Mouse (Mus musculus): ENCODE results near the gene Smc1a. TPM values are rescaled to one million over a fixed set of nuclear protein-coding genes. Genes with fewer than 3 reads are reported as not detected.

Smc1a gene
- 97.2 and 100 TPM in 2 replicates for polyA plus RNA-seq (2015; fragmentation: Nextera tagmentation; extraction: Ambion mirVana)

DNA sequence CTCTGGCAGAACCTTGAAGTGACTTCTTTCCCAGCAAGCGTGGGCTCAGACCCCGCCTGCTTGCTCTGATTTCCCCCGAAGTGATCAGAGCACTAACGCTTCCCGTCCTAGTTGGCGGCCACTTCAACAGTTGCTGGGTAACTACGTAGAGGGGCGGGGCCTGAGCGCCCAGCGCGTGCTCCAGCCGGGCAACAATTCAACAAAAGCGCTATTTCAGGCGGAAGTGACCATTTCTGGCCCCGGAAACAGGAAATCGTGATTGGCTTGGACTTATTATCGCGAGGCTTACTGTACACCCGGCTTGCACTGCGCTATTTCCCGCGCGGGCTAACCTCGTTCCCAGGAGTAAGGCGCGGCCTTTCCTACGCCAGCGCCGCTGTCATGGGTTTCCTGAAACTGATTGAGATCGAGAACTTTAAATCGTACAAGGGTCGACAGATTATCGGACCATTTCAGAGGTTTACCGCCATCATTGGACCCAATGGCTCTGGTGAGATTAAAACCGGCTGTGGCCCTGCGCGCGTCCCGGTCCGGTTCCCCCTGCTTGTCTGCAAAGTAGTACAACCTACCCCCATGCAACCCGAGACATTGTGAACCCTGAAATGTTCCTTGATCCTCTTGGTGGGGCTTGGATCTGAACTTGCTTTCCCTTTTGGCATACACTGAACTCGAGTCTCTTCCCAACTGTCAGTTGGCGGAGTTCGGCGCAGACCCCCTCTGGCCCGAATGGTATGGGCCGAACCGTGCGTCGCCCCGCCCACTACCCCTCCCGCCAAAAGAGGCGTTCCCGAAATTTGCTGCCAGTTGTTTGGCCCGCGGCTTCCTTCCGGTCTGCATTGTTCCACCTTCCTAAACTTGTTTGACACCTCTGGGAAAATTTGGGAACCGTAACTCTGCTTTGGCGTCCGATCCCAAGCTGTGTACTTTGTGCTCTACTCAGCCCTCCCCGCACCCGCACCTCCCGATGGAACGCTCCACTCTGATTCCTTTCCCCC lies at the start of gene Smc1a, which contains the start of gene Ribc1:
Gene Smc1a (plus strand): TSS at position 278 of the 995 bp plus-strand sequence.
Gene Ribc1 (minus strand): TSS at position 145 of the 995 bp plus-strand sequence.
- peaks cover 14% of the 10 kb centered on the region for H3K27me3 ChIP-seq
- peak within 1 kb of the TSS; percentile 48 for H3K4me2 ChIP-seq
- H3K36me3 ChIP-seq: no peaks in the 10 kb centered on the region
- H3K4me3 ChIP-seq: peak within 1 kb of the TSS; percentile 52
- ATAC-seq (ENCODE audit: insufficient number of reproducible peaks, low FRiP score, low TSS enrichment, low read depth): peak; percentile 98
- peak within 1 kb of the TSS; percentile 48 for H3K9ac ChIP-seq
- H3K9me3 ChIP-seq: no peaks in the 10 kb centered on the region
- WGBS: 17% methylated on average over 64 of the region's 64 CpGs
- H3K4me1 ChIP-seq: peaks cover 6% of the 10 kb centered on the region; the same call in 1 of the 2 replicates
- H3K27ac ChIP-seq: peak within 1 kb of the TSS; percentile 92

DNA sequence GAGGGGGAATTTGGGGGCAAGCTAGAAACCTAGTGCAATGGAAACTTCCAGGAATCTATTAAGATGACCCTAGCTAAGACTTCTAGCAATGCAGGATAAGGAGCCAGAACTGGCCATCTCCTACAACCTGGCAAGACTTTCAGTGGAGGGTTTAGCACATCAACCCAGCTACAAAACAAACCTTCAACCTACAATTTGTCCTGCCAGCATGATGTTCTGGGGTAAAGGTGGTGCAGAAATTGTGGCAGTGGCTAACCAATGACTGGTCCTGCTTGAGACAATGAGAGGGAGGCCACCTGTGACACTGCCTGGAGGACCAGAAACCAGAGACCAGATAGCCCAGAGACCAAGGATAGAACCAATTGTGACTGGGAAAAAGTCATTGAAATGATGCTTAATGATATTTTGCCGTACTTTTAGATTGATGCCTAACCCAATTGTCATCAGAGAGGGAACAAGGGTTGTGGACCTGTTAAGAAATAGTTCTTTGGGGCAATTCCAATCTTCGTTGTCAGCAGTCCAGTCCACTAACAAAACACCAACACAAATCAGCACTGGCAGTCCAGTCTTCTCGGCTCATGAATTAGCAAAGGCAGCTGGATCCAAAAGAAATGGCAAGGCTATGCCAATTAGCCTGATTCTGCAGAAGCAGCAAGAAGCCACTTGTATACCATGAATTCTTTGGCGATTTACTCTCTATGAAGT lies 17.1 kb upstream of the Smc1a start:
- peaks cover 6% of the 10 kb centered on the region for H3K36me3 ChIP-seq
- no peak overlapping the region for H3K27ac ChIP-seq
- no peak overlapping the region for H3K9ac ChIP-seq
- no peaks in the 10 kb centered on the region for H3K4me1 ChIP-seq
- H3K4me3 ChIP-seq: no peak overlapping the region
- ATAC-seq (ENCODE audit: insufficient number of reproducible peaks, low FRiP score, low TSS enrichment, low read depth): no peak
- WGBS: 69% methylated on average over 4 of the region's 4 CpGs
- no peak overlapping the region for H3K4me2 ChIP-seq
- H3K9me3 ChIP-seq: no peaks in the 10 kb centered on the region
- H3K27me3 ChIP-seq: peaks cover 43% of the 10 kb centered on the region

DNA sequence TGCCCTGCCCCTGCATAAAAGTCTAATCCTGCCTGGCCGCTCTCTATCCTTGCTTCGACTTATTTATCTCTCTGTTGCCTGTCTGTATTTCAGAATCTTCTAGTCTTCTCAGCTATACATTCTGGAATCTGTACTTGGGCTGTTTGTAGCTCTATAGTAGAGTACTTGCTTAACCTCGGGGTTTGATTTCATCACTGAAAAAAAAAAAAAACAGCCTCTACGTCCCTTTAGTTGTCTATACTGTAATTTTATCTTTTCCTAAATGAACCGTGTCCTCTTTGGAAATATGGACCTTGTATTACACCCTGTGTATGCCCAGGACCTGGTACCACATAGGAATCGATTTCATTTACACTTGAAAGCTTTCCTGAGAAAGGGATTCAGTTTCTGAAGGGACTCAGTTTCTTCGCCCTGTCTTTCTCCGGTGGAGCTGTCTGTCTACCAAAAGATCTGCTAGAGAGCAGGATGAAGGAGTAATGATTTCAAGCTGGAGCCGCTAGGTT lies 15.0 kb upstream of the Smc1a start:
- 0 out of 2 replicates have a peak, but pooled peaks have one; percentile 7 for ATAC-seq (ENCODE audit: insufficient number of reproducible peaks, low FRiP score, low TSS enrichment, low read depth)

DNA sequence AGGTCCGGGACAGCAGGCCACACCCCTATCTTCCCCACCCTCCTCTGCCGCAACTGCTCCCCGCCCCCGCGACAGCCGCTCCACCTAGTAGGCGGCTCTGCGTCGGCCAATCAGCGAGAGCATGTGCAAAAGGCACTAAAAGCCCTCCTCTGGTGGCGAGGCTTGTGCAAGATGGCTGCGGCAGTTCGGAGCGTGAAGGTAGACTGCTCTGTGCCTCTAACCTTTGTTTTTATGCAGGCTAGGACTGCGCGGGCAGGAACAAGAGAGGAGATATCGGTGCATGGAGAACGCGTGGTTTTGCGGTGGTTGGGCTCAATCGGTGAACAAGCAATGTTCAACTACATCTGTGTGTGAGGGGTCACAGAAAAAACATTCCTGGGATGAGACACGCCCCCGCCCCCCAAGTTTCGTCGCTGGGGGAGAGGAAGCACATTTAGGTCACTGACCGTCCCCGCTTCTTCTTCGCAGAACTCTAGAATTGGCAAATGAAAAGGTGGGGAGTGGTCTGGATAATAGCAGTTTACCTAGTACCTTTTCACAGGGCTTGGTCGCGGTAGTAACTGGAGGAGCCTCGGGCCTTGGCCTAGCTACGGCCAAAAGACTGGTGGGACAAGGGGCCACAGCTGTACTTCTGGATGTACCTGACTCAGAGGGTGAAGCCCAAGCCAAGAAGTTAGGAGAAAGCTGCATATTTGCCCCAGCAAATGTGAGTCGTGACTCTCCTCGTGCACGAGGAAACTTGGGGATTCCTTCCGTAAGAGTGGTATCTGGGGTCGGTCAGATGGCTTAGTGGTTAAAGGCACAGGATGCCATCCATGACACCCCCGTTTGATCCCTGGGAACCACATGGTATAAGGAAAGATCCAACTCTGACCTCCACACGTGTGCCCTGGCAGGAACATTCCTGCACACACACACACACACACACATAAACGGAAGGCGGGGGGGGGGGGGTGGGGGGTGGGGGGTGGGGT lies 14.2 kb upstream of the Smc1a start, which contains the start of gene Hsd17b10:
Gene Hsd17b10 (plus strand): TSS at position 109 of the 974 bp plus-strand sequence.
- peak within 1 kb of the TSS; percentile 53 for H3K4me2 ChIP-seq
- no peaks in the 10 kb centered on the region for H3K4me1 ChIP-seq
- H3K4me3 ChIP-seq: peak within 1 kb of the TSS; percentile 48
- peak within 1 kb of the TSS; percentile 71 for H3K27ac ChIP-seq
- WGBS: 23% methylated on average over 39 of the region's 41 CpGs
- H3K27me3 ChIP-seq: peaks cover 42% of the 10 kb centered on the region
- H3K9ac ChIP-seq: peak within 1 kb of the TSS; percentile 28; the same call in 1 of the 2 replicates
- peak; percentile 92 for ATAC-seq (ENCODE audit: insufficient number of reproducible peaks, low FRiP score, low TSS enrichment, low read depth)
- H3K9me3 ChIP-seq: no peaks in the 10 kb centered on the region
- H3K36me3 ChIP-seq: peaks cover 12% of the 10 kb centered on the region

More for the DNA sequence above, 15.0 kb upstream of the Smc1a start:
- Histone ChIP-seq H3K4me2 (peak overlapping the region; percentile 53), H3K4me3 (peak overlapping the region; percentile 48), H3K27ac (0 out of 2 replicates have a peak overlapping the region, but pooled peaks have one; percentile 54), H3K27me3 (peaks cover 45% of the 10 kb centered on the region), H3K36me3 (peaks cover 11% of the 10 kb centered on the region), H3K9me3 (no peaks in the 10 kb centered on the region), H3K9ac (no peak overlapping the region), H3K4me1 (no peaks in the 10 kb centered on the region)
- 40% methylated on average over 9 of the region's 9 CpGs for WGBS

DNA sequence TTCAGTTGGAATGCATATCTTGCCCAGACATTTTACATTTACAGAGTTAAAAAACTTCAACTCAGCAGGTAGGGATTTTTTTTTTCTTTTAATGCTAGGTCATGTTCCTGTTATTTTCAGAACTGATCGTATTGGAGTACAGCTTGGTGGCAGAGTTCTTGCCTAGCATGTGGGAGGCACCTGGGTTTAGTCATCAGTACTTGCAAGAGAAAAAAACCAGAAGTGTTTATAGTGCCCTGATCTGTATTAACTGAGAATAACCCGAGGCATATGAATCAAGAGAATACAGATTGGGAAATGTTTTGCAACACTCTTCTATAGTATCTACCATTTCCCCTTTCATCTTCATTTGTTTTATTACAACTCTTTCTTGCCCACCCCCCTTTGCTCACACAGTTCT lies 13.4 kb upstream of the Smc1a start:
- H3K4me2 ChIP-seq: 0 out of 2 replicates have a peak overlapping the region, but pooled peaks have one; percentile 10
- H3K36me3 ChIP-seq: peaks cover 19% of the 10 kb centered on the region
- ATAC-seq (ENCODE audit: insufficient number of reproducible peaks, low FRiP score, low TSS enrichment, low read depth): no peak
- no peak overlapping the region for H3K9ac ChIP-seq
- WGBS: 50% methylated on average over 2 of the region's 2 CpGs
- no peaks in the 10 kb centered on the region for H3K9me3 ChIP-seq
- H3K4me1 ChIP-seq: no peaks in the 10 kb centered on the region
- no peak overlapping the region for H3K27ac ChIP-seq
- peak overlapping the region; percentile 7; the same call in 1 of the 2 replicates for H3K4me3 ChIP-seq
- H3K27me3 ChIP-seq: peaks cover 45% of the 10 kb centered on the region

DNA sequence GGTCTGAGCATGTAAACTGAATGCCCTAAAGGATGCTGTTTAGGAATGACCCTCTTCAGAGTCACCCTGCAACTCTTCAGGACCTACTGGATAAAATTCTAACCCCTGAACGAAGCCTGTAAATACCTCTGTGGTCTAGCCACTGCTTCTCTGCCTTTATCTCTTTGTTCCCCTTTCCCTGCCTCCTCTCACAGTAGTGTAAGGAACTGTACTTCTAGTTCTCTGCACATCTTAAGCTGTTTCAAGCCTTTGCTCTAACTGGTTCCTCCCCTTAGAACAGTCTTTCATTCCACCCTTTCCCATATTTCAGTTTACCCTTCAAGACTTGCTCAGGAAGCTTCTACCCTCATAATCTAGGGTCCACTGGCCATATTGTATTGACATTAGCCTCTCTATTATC lies 8.4 kb upstream of the Smc1a start:
- Histone ChIP-seq H3K4me1 (no peaks in the 10 kb centered on the region), H3K36me3 (peaks cover 19% of the 10 kb centered on the region), H3K27me3 (peaks cover 41% of the 10 kb centered on the region), H3K4me3 (no peak overlapping the region), H3K4me2 (no peak overlapping the region), H3K27ac (no peak overlapping the region), H3K9ac (no peak overlapping the region), H3K9me3 (no peaks in the 10 kb centered on the region)
- WGBS: 76% methylated on average over 1 of the region's 1 CpGs
- ATAC-seq (ENCODE audit: insufficient number of reproducible peaks, low FRiP score, low TSS enrichment, low read depth): no peak

DNA sequence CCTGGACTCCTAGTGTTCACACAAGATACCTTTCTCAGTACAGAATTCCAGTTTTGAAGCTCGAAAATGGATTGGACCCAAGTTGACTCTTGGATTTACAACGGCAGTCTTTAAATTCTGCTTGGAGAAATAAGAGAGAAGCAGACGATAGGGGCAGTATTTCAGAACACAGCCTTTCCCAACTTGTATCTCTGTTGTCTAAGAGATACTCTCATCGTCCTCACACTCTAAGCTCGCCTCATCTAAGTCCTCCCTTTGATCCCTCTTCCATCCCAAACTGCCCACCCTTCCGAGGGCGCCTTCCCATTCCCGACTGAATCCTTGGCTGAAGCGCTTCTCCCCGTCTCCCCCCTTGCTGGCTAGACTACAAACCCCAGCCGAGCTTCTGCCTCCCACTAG lies 477 bp upstream of the Smc1a start:
- Histone ChIP-seq H3K4me2 (peak overlapping the region; percentile 48), H3K9me3 (no peaks in the 10 kb centered on the region), H3K9ac (peak overlapping the region; percentile 48), H3K27me3 (peaks cover 16% of the 10 kb centered on the region), H3K4me3 (peak overlapping the region; percentile 52), H3K27ac (peak overlapping the region; percentile 92), H3K4me1 (peaks cover 6% of the 10 kb centered on the region; the same call in 1 of the 2 replicates), H3K36me3 (no peaks in the 10 kb centered on the region)
- no peak for ATAC-seq (ENCODE audit: insufficient number of reproducible peaks, low FRiP score, low TSS enrichment, low read depth)
- 16% methylated on average over 11 of the region's 11 CpGs for WGBS

DNA sequence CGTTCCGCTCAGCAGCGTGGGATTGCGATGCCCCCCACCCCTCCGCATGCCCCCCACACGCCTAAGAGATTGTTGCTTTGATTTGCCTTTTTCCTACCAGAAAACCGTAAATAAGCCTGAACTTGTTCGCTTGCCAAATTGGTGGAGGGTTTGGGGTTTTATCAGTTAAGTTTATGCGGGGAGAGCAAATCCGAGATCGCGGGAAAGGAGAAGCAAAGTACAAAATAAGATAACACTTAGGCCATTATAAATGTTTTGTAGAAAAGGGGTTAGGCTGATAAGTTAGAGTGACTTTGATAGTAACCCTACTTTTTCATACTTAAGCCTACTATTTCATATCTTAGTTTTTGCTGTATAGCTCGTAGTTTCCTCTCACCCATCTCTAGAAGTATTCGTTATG lies 958 bp downstream of the Smc1a start:
- Histone ChIP-seq H3K4me2 (peak overlapping the region; percentile 39), H3K36me3 (no peaks in the 10 kb centered on the region), H3K9me3 (no peaks in the 10 kb centered on the region), H3K27ac (peak overlapping the region; percentile 92; the same call in 1 of the 2 replicates), H3K4me1 (peaks cover 6% of the 10 kb centered on the region; the same call in 1 of the 2 replicates), H3K27me3 (peaks cover 16% of the 10 kb centered on the region), H3K4me3 (peak overlapping the region; percentile 52), H3K9ac (peak overlapping the region; percentile 40)
- no peak for ATAC-seq (ENCODE audit: insufficient number of reproducible peaks, low FRiP score, low TSS enrichment, low read depth)
- WGBS: 25% methylated on average over 14 of the region's 14 CpGs

DNA sequence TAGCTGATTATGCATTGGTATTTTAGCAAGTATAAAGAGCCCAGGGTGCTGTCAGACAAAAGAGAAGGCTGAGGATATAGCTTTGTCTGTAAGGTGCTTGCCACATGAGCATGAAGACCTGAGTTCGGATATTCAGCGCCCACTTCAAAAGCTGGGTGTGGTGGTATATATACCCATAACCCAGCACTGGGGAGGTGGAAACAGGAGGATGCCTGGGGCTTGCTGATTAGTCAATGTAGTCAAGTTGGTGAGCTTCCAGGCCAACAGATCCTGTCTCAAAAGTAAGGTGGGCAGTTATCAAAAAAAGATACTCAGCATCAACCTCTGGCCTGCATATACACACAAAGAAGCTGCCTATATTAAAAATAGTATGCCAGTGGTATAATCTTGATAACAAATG lies 3.1 kb downstream of the Smc1a start:
- no peak overlapping the region for H3K4me3 ChIP-seq
- 86% methylated on average over 2 of the region's 2 CpGs for WGBS
- no peak overlapping the region for H3K4me2 ChIP-seq
- H3K27ac ChIP-seq: no peak overlapping the region
- H3K9me3 ChIP-seq: no peaks in the 10 kb centered on the region
- no peak overlapping the region for H3K9ac ChIP-seq
- no peak for ATAC-seq (ENCODE audit: insufficient number of reproducible peaks, low FRiP score, low TSS enrichment, low read depth)
- peaks cover 6% of the 10 kb centered on the region; the same call in 1 of the 2 replicates for H3K4me1 ChIP-seq
- H3K36me3 ChIP-seq: no peaks in the 10 kb centered on the region
- peaks cover 20% of the 10 kb centered on the region for H3K27me3 ChIP-seq

DNA sequence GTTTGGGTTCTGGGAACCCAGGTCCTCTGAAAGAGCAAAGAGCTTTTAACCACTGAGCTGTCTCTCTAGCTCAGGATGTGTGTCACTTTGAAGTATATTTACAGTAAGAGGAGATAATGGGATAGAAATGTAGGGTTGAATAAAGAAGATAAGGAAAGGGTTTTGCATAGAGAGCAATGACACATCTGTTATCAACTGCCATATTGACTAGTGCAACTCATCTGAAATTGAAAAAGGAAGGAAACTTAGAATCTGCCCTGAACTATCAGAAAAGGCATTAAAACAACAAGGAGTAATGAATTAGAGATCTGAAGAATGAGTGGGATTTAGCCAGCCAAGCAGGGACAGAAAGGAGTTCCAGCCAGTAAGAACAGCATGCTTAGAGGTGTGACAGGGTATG lies 23.6 kb downstream of the Smc1a start:
- Histone ChIP-seq H3K9ac (no peak overlapping the region), H3K36me3 (peaks cover 19% of the 10 kb centered on the region), H3K4me1 (no peaks in the 10 kb centered on the region), H3K9me3 (no peaks in the 10 kb centered on the region), H3K4me2 (no peak overlapping the region), H3K4me3 (no peak overlapping the region), H3K27me3 (peaks cover 11% of the 10 kb centered on the region; the same call in 1 of the 2 replicates), H3K27ac (no peak overlapping the region)
- no peak for ATAC-seq (ENCODE audit: insufficient number of reproducible peaks, low FRiP score, low TSS enrichment, low read depth)

All from limb, embryonic 15.5 days (tissue).